Mouse (Mus musculus) granulocyte monocyte progenitor cell, adult 5-6 weeks (primary cell): ENCODE measurements around the gene Zfp51. TPM values are rescaled to one million over a fixed set of nuclear protein-coding genes. Genes with fewer than 3 reads are reported as not detected.
"Not testable (repeated sequence)": the region's sequence is repeated elsewhere in the genome, so short reads cannot be mapped to it uniquely, and the experiment has no call there.

ENCODE experiments used
- ATAC-seq: replicated peaks from 2 replicates; pipeline ENCODE4 v1.8.0; 2016; ENCODE audit warnings: mild to moderate bottlenecking, moderate TSS enrichment, inconsistent platforms; ENCODE audit not compliant: poor library complexity, severe bottlenecking
- total RNA-seq, 2 experiments: library from RNA; stranded (forward) in 1 of 2; stranded (reverse) in 1 of 2; fragments of 200-712, 200-1000 nt in 1 of 2; fragments of >200 nt in 1 of 2; fragmentation: Nextera tagmentation in 1 of 2; gene quantifications; 2 replicates each; pipeline ENCODE4 v1.2.3; 2014 to 2017

Gene Zfp51
- total RNA-seq (2014; fragmentation: Nextera tagmentation): 5.7 and 14.4 TPM in 2 replicates
- total RNA-seq (2017): 10.9 and 12.5 TPM in 2 replicates

- peak; percentile 98 for ATAC-seq
Measured at GRCm38 (mm10) chr17:21450138-21450704, at the start of gene Zfp51. Gene Zfp51, plus strand, starts transcription at chr17:21450374.

- peak; percentile 99 for ATAC-seq
Measured at GRCm38 (mm10) chr17:21422664-21423599, 27.2 kb upstream of the Zfp51 start, which contains the start of gene Zfp54. Gene Zfp54, plus strand, starts transcription at chr17:21423227.

- not testable (repeated sequence) for ATAC-seq
Measured at GRCm38 (mm10) chr17:21438806-21439400, 11.3 kb upstream of the Zfp51 start.

GRCm38 (mm10) chr17:21449669-21450068 is 505 bp upstream of the Zfp51 start:
- peak; percentile 71 for ATAC-seq

GRCm38 (mm10) chr17:21463550-21463949 is 13.4 kb downstream of the Zfp51 start:
- ATAC-seq: no peak

- no peak for ATAC-seq
Measured at GRCm38 (mm10) chr17:21472032-21472652, 22.0 kb downstream of the Zfp51 start.

- no peak for ATAC-seq
Measured at GRCm38 (mm10) chr17:21472653-21473307, 22.6 kb downstream of the Zfp51 start.

- no peak for ATAC-seq
Measured at GRCm38 (mm10) chr17:21473362-21474190, 23.4 kb downstream of the Zfp51 start.

- not testable (repeated sequence) for ATAC-seq
Measured at GRCm38 (mm10) chr17:21474729-21475128, 24.6 kb downstream of the Zfp51 start.

GRCm38 (mm10) chr17:21475290-21475689 is 25.1 kb downstream of the Zfp51 start:
- ATAC-seq: not testable (repeated sequence)

GRCm38 (mm10) chr17:21476351-21476750 is 26.2 kb downstream of the Zfp51 start:
- not testable (repeated sequence) for ATAC-seq

- not testable (repeated sequence) for ATAC-seq
Measured at GRCm38 (mm10) chr17:21478103-21478777, 28.1 kb downstream of the Zfp51 start.

GRCm38 (mm10) chr17:21488760-21489499 is 38.8 kb downstream of the Zfp51 start, which contains the start of gene Zfp53:
Gene Zfp53, plus strand, starts transcription at chr17:21488998.
- ATAC-seq: peak; percentile 98

GRCm38 (mm10) chr17:21489500-21490001 is 39.4 kb downstream of the Zfp51 start:
- peak; percentile 50 for ATAC-seq

- no peak for ATAC-seq
Measured at GRCm38 (mm10) chr17:21501365-21501764, 51.2 kb downstream of the Zfp51 start.

GRCm38 (mm10) chr17:21504524-21504923 is 54.4 kb downstream of the Zfp51 start:
- ATAC-seq: peak; percentile 68

GRCm38 (mm10) chr17:21506258-21506657 is 56.1 kb downstream of the Zfp51 start:
- no peak for ATAC-seq
